Mouse (Mus musculus): ENCODE data around the gene Slco1a5. TPM values are rescaled to one million over a fixed set of nuclear protein-coding genes. Genes with fewer than 3 reads are reported as not detected.
"Not testable (repeated sequence)": the region's sequence is repeated elsewhere in the genome, so short reads cannot be mapped to it uniquely, and the experiment has no call there.

The Slco1a5 gene
- polyA plus RNA-seq, 1 experiment from 2014 or later = not detected

DNA sequence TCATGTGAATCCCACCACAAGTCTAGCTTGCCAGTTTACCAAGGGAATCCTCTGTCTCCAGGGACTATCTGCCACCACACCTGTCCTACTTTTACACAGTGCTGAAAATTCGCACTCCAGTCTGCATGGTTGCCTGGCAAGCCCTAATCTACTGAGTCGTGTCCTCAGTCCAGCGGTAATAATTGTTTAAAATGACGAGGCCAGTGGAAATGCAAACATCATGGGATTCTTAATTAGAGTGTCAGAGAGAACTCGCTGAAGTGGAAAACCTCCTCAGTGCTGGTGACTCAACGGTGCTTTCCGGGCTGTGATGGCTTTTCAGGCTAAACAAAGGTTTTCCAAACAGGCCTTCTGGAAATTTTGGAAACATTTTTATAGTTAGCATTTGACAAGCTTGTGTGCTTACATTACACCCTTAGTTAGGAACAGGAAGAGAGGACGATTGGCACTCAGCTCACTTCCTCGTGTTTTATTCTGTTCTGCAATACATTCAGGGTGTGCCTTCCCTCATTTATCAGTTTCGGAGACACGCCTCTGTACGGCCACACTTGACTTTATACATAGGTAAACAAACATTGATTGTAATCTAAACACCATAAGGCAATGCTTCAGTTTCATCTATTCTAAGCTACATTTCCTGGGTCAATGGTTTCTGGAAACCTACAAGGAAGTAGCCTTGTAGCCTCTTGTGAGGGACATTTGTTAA, 33.2 kb downstream of the Slco1a5 start:
- Histone ChIP-seq H3K9ac (no peak overlapping the region), H3K36me3 (no peaks in the 10 kb centered on the region), H3K27me3 (replicated peaks) (no peaks in the 10 kb centered on the region), H3K9me3 (replicated peaks) (no peaks in the 10 kb centered on the region), H3K4me3 (no peak overlapping the region), H3K27ac (ENCODE audit: poor library complexity, severe bottlenecking) (no peak overlapping the region), H3K4me2 (no peak overlapping the region), H3K4me1 (replicated peaks) (no peaks in the 10 kb centered on the region)
- WGBS = 74% methylated on average over 12 of the region's 12 CpGs
- ATAC-seq (ENCODE audit: insufficient number of reproducible peaks, low FRiP score) = no peak

DNA sequence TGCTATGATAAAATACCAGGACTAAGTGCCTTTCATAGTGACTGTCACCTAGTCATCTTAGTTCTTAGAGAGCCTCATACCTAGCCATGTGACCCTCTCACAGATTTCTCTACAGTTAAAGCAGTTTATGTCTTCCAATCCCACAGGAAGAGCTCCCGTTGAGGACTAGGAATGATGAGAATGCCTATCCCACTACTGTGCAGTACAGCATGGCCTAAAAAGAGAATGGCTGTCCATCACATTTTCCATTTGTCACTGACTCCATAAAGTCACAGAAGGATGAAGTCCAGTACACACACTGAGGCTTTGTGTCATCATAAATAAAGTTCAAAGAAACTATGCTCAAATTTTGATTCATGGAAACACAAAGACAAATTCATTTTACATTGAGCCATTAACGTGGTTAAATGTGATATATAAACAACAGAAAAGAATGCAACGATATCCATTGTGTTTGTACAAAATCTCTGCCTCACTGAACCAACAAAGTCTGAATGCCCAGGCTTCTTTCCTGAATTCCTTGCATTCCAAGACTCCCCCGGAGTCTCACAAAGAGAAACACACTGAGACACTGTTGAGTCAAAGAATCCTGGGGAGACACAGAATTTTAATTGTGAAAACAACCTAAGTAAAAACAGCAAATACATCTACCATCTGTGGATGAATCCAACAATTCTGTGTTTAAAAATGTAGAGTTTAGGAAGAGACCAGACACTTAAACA, 46.9 kb downstream of the Slco1a5 start:
- no peak overlapping the region for H3K4me3 ChIP-seq
- no peak overlapping the region for H3K4me2 ChIP-seq
- no peaks in the 10 kb centered on the region for H3K36me3 ChIP-seq
- H3K9ac ChIP-seq = no peak overlapping the region
- H3K27me3 ChIP-seq (replicated peaks) = no peaks in the 10 kb centered on the region
- no peak overlapping the region for H3K27ac ChIP-seq (ENCODE audit: poor library complexity, severe bottlenecking)
- ATAC-seq (ENCODE audit: insufficient number of reproducible peaks, low FRiP score) = no peak
- no peaks in the 10 kb centered on the region for H3K4me1 ChIP-seq (replicated peaks)
- WGBS = 23% methylated on average over 4 of the region's 4 CpGs
- H3K9me3 ChIP-seq (replicated peaks) = no peaks in the 10 kb centered on the region

DNA sequence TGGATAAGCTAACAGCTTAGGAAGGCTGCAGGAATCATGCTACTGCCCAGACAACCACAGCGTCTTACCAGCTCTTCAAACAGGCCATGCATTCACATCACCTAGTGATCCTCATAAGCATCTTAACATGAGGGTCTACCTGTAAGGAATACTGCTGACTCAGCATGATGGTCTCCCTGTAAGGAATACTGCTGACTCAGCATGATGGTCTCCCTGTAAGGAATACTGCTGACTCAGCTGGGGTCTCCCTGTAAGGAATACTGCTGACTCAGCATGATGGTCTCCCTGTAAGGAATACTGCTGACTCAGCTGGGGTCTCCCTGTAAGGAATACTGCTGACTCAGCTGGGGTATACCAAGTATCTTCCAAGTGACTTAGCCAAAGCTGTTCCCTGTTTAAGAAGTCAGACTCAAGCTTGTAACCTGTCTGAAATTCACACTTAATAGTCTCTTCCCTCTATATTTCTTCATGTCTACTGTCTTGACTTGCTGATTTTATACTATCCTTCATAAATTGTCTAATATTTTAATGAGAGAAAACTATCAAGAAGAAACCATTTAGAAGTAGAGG, 72.0 kb downstream of the Slco1a5 start:
- not testable (repeated sequence) for H3K36me3 ChIP-seq; H3K4me2 ChIP-seq; H3K9me3 ChIP-seq (replicated peaks); H3K4me3 ChIP-seq; H3K9ac ChIP-seq; ATAC-seq (ENCODE audit: insufficient number of reproducible peaks, low FRiP score); H3K27ac ChIP-seq (ENCODE audit: poor library complexity, severe bottlenecking); H3K27me3 ChIP-seq (replicated peaks); H3K4me1 ChIP-seq (replicated peaks)
- 71% methylated on average over 1 of the region's 1 CpGs for WGBS

DNA sequence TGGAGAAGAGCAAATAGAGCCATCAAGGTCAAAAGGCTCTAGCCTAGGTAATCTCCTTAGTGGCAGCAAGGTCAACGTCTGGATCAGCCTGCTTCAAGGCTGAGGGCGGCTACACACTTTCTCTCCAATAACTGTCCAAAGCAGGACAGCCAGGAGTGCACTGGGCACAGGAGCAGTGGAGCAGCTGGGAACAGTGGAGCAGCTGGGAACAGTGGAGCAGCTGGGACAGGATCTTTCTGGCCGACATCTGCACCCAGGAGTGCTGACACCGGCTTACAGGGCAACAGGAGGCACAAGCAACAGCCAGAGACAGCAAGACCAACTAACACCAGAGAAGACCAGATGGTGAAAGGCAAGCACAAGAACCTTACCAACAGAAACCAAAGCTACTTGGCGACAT, 77.7 kb downstream of the Slco1a5 start:
- no peaks in the 10 kb centered on the region for H3K9me3 ChIP-seq (replicated peaks)
- no peak overlapping the region for H3K9ac ChIP-seq
- no peaks in the 10 kb centered on the region for H3K27me3 ChIP-seq (replicated peaks)
- H3K36me3 ChIP-seq = no peaks in the 10 kb centered on the region
- WGBS = 73% methylated on average over 5 of the region's 5 CpGs
- no peak overlapping the region for H3K4me3 ChIP-seq
- H3K27ac ChIP-seq (ENCODE audit: poor library complexity, severe bottlenecking) = no peak overlapping the region
- ATAC-seq (ENCODE audit: insufficient number of reproducible peaks, low FRiP score) = no peak
- H3K4me1 ChIP-seq (replicated peaks) = no peaks in the 10 kb centered on the region
- no peak overlapping the region for H3K4me2 ChIP-seq

DNA sequence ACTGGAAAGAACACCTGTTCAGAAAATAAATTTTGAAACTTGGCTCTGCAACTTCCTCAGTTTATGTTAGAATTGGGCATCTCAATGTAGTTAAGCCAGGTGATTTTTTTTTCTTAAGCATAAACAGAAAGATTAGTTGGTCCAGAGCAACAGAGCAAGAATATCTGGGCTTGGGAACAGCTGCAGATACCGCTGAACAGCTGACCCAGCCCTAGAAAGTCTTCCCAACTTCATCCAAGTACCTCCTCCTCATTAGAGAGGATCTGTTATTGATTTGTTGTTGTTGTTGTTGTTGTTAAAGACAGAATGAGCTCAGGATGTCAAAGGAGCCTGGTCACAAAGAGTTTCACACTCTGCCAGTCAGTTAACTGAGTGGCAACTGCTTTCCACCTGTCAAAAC, 83.3 kb downstream of the Slco1a5 start:
- Histone ChIP-seq H3K4me2 (no peak overlapping the region), H3K9me3 (replicated peaks) (0 out of 2 replicates have a peak, but pooled peaks cover 3% of the 10 kb centered on the region), H3K36me3 (no peaks in the 10 kb centered on the region), H3K27ac (ENCODE audit: poor library complexity, severe bottlenecking) (no peak overlapping the region), H3K4me3 (no peak overlapping the region), H3K27me3 (replicated peaks) (no peaks in the 10 kb centered on the region), H3K9ac (no peak overlapping the region), H3K4me1 (replicated peaks) (no peaks in the 10 kb centered on the region)
- no peak for ATAC-seq (ENCODE audit: insufficient number of reproducible peaks, low FRiP score)
- 70% methylated on average over 1 of the region's 1 CpGs for WGBS

DNA sequence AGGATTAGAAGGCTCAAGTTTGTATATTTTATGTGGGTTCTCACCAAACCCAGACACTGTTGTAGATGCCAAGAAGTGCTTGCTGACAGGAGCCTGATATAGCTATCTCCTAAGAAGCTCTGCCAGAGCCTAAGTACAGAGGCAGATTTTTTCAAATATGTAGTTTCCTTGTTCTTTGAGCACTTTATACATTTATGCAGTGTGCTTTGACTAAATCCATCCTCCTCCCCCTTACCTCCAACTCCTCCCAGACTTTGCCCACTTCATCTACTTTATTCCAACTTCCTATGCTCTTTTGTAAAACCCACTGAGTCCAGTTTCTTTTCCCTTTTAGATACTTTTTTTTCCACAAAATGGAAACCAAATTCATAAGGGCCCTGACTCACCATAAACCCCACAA, 102.6 kb downstream of the Slco1a5 start:
- no peak overlapping the region for H3K9ac ChIP-seq
- no peaks in the 10 kb centered on the region for H3K27me3 ChIP-seq (replicated peaks)
- H3K27ac ChIP-seq (ENCODE audit: poor library complexity, severe bottlenecking) = no peak overlapping the region
- 0 out of 2 replicates have a peak, but pooled peaks cover 7% of the 10 kb centered on the region for H3K9me3 ChIP-seq (replicated peaks)
- no peaks in the 10 kb centered on the region for H3K4me1 ChIP-seq (replicated peaks)
- no peak overlapping the region for H3K4me2 ChIP-seq
- no peak overlapping the region for H3K4me3 ChIP-seq
- ATAC-seq (ENCODE audit: insufficient number of reproducible peaks, low FRiP score) = no peak
- H3K36me3 ChIP-seq = no peaks in the 10 kb centered on the region

DNA sequence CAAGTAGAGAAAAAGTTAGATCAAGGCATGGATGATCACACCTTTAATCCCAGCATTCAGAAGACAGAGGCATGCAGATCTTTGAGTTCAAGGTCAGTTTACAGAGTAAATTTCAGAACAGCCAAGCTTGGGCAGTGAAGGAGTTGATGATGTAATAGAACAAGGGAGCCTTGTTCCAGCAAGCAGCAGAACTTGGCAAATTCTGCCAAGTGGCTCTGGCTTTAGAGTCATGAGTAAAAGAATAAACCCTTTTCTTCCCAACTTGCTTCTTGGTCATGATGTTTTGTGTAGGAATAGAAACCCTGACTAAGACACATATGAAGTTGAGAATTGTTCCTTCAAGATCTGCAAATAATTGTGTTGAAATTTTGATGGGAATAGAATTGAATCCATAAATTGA, 111.0 kb downstream of the Slco1a5 start:
- Histone ChIP-seq H3K36me3 (no peaks in the 10 kb centered on the region), H3K9ac (no peak overlapping the region), H3K27ac (ENCODE audit: poor library complexity, severe bottlenecking) (no peak overlapping the region), H3K4me1 (replicated peaks) (no peaks in the 10 kb centered on the region), H3K4me2 (no peak overlapping the region), H3K27me3 (replicated peaks) (no peaks in the 10 kb centered on the region), H3K4me3 (no peak overlapping the region), H3K9me3 (replicated peaks) (peaks cover 3% of the 10 kb centered on the region; the same call in 1 of the 2 replicates)
- no peak for ATAC-seq (ENCODE audit: insufficient number of reproducible peaks, low FRiP score)

DNA sequence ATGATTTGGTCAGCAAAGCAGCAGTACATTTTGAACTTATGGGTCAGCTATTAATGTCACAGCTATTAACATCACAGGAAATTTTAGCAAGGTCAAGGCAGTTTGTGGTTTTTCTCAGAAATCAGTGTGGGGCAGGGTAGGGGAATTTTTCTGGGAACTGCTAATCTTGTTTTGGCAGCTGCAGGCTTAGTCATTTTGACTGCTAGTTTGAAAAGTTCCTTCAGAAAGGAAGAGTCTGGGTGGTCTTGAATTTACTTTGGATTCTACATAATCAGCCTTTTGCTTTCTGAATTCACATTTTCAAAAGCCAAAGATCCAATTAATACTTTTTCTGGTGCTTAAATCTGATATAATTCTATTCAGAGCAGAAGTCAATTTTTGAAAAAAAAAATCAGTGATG, 113.0 kb downstream of the Slco1a5 start:
- Histone ChIP-seq H3K4me2 (no peak overlapping the region), H3K4me1 (replicated peaks) (no peaks in the 10 kb centered on the region), H3K4me3 (no peak overlapping the region)

DNA sequence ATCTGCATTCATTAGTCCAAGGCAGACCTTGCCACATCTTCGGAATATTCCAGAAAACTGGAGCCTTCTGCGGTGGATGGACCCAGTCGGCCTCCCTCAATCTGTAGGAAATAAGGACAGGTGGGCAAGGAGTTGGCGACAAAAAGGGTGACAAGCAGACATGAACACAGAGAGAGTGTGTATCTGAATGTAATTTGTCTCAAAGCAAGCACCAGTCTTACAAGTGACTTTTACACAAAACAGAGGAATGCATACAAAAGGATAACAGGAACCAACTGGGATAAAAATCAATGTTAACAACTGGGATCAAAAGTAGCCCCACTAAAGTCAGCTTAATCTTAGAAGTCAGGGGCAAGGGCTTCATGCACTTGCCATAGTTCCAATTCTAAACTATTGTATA, 114.4 kb downstream of the Slco1a5 start, which contains the start of gene Slco1a6:
Gene Slco1a6 (minus strand): TSS at position 101 of the 400 bp plus-strand sequence.
- Histone ChIP-seq H3K36me3 (no peaks in the 10 kb centered on the region), H3K9me3 (replicated peaks) (peaks cover 3% of the 10 kb centered on the region; the same call in 1 of the 2 replicates), H3K4me1 (replicated peaks) (no peaks in the 10 kb centered on the region), H3K4me3 (no peak within 1 kb of the TSS), H3K9ac (no peak within 1 kb of the TSS), H3K27ac (ENCODE audit: poor library complexity, severe bottlenecking) (no peak within 1 kb of the TSS), H3K27me3 (replicated peaks) (no peaks in the 10 kb centered on the region), H3K4me2 (no peak within 1 kb of the TSS)
- ATAC-seq (ENCODE audit: insufficient number of reproducible peaks, low FRiP score) = no peak
- WGBS = 81% methylated on average over 4 of the region's 4 CpGs

More for the DNA sequence above, 113.0 kb downstream of the Slco1a5 start:
- Histone ChIP-seq H3K36me3 (no peaks in the 10 kb centered on the region), H3K9me3 (replicated peaks) (peaks cover 3% of the 10 kb centered on the region; the same call in 1 of the 2 replicates), H3K27me3 (replicated peaks) (no peaks in the 10 kb centered on the region), H3K9ac (no peak overlapping the region), H3K27ac (ENCODE audit: poor library complexity, severe bottlenecking) (no peak overlapping the region)
- no peak for ATAC-seq (ENCODE audit: insufficient number of reproducible peaks, low FRiP score)

DNA sequence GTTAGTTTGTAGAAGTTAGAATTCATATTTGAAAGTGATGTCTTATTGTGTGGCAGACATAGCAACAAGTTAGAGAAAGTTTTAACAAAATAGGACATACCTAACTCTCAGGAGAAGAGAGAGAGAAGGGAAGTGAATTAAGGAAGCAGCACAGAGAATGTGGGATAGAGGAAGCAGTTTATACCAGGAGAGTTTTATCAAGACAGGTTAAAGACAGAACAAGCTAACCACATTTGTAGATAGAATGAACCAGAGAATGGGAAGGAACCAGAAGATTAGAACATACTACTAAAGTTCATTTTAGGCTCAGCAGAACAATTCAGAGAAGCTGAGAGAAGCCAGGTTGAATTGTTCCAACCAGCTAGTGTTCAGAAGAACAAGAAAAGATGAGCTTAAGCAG, 122.3 kb downstream of the Slco1a5 start:
- H3K27me3 ChIP-seq (replicated peaks) = no peaks in the 10 kb centered on the region
- H3K4me2 ChIP-seq = no peak overlapping the region
- no peaks in the 10 kb centered on the region for H3K9me3 ChIP-seq (replicated peaks)
- no peak for ATAC-seq (ENCODE audit: insufficient number of reproducible peaks, low FRiP score)
- H3K4me1 ChIP-seq (replicated peaks) = no peaks in the 10 kb centered on the region
- H3K36me3 ChIP-seq = no peaks in the 10 kb centered on the region
- no peak overlapping the region for H3K27ac ChIP-seq (ENCODE audit: poor library complexity, severe bottlenecking)
- H3K4me3 ChIP-seq = no peak overlapping the region
- H3K9ac ChIP-seq = no peak overlapping the region

DNA sequence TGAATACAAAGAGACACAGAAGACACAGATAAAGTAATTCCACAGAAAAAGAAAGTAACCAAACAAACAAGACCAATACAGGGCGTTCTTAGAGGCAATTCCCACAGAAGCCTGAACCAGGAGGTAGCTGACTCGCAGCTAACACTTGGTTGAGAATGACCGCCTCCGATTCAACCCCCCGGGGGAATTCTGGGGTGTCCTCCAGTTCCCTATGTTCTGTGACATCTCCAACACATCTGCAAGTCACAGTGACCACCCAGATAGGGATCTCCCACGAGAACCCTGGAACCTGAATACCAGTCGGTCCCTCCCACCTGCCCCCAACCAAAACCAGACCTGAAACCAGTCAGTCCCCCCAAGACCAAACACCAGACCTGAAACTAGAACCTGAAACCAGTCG, 128.5 kb downstream of the Slco1a5 start:
- Histone ChIP-seq H3K4me2 (no peak overlapping the region), H3K27ac (ENCODE audit: poor library complexity, severe bottlenecking) (no peak overlapping the region), H3K9me3 (replicated peaks) (0 out of 2 replicates have a peak, but pooled peaks cover 8% of the 10 kb centered on the region), H3K27me3 (replicated peaks) (no peaks in the 10 kb centered on the region), H3K4me3 (no peak overlapping the region), H3K9ac (no peak overlapping the region), H3K4me1 (replicated peaks) (no peaks in the 10 kb centered on the region), H3K36me3 (no peaks in the 10 kb centered on the region)
- ATAC-seq (ENCODE audit: insufficient number of reproducible peaks, low FRiP score) = no peak
- WGBS = 77% methylated on average over 8 of the region's 8 CpGs
